Mouse (Mus musculus): ENCODE data around the gene Tarsl2.

Tarsl2 gene

DNA sequence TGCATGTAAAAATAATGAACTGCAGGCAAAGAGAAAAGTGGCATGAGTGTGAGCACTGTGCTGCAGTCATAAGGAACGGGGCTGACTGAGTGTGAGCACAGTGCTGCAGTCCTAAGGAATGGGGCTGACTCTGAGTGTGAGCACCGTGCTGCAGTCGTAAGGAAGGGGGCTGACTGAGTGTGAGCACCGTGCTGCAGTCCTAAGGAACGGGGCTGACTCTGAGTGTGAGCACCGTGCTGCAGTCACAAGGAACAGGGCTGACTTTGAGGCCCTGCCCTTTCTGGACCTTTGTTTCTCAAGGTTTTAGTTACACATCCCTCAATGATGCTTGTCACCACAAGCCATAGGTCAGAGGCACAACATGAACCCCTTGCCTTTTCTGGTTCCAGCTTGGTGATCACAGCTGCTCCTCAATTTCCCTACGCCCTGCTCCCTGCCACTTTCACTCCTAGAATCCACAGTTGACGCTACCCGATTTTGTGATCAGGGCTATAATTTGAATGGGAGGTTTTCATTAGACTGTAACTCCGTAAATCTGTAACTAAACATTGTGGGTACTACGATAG lies 18.6 kb downstream of the Tarsl2 start:
- no peak for DNase-seq

DNA sequence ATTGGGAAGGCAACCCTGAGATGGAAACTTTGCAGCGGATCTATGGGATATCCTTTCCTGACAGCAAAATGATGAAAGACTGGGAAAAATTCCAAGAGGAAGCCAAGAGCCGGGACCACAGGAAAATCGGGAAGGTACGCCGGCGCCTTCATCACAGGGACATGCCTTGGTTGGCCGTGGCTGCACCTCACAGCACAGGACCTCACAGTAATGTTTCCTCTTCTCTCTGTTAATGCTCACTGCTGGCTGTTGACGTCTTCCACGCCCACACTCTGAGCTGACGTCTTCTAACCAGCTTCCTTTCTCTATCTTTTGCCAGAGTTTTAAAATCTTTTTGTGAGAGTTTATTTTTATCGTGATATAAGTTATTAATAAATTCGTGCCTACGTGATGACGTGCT lies 19.2 kb downstream of the Tarsl2 start:
- DNase-seq, result no peak

GRCm38 (mm10) chr7:65667491-65667890 lies 22.8 kb downstream of the Tarsl2 start:
- no peak for DNase-seq

- DNase-seq, result no peak
These were observed 33.4 kb downstream of the Tarsl2 start for GRCm38 (mm10) chr7:65678050-65678449.

DNA sequence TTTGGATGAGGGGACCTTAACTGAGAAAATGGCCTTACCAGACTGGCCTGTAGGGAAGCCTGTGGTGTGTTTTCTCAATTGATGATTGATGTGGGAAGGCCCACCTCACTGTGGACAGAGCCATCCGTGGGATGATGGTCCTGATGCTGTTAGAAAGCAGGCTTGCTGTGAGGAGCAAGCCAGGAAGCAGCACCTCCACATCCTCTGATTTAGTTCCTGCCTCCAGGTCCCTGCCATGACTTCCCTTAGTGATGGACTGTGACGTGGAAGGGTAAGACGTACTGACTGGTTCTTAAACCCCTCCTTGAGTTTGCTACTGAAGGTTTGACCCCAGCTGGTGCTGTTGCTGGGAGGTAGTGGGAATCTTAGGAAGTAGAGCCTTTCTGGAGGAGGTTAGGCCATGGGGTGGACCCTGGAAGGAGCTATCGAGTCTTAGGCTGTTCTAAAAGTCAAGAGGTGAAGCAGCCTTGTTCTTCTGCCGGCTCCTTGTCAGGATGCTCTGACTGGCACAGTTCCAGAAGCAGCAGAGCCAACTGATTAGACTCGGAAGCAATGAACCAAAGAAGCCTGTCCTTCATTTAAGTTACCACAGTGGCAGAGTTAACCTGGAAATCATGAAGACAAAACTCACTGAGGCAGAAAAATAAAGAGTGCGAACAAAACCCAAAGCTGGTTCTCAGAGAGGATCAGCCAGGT lies 34.4 kb downstream of the Tarsl2 start:
- no peak for DNase-seq

GRCm38 (mm10) chr7:65681166-65681565 lies 36.5 kb downstream of the Tarsl2 start:
- no peak for DNase-seq

DNA sequence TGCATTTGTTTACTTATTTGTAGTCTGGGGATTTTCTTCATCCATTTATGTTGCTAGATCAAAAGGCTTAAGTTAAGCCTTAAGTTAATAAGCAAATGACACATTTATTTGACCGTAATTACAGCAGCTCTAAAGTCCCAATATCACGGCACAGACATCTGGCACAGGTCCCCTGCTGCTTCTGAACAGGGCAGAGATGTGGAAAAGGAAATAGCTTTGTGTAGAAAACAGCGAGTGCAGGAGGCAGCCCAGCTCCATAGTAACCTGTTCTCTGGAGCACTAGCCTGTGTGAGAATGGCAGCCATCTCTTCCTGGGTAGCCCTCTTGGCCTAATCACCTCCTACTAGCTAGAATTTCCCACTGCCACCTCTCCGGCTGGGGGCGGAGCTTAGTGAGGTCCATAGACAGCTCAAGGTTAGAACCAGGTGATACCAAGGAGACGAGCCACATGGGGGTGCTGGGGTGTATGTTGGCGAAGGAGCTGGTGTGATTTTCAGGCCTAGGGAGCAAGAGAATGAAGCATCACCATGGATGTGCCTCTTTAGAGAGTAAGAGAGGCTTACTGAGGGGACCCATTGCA lies 39.6 kb downstream of the Tarsl2 start:
- no peak for DNase-seq

- DNase-seq, result no peak
These were observed 42.0 kb downstream of the Tarsl2 start for GRCm38 (mm10) chr7:65686664-65687063.

- DNase-seq, result no peak
These were observed 46.2 kb downstream of the Tarsl2 start, which contains the start of gene Tm2d3 for GRCm38 (mm10) chr7:65690869-65691268. Gene Tm2d3, plus strand, starts transcription at chr7:65691169.

GRCm38 (mm10) chr7:65691929-65692605 lies 47.4 kb downstream of the Tarsl2 start:
- DNase-seq, result no peak

GRCm38 (mm10) chr7:65692883-65693282 lies 48.2 kb downstream of the Tarsl2 start:
- peak; percentile 28 for DNase-seq

- DNase-seq, result peak; percentile 89
These were observed 48.7 kb downstream of the Tarsl2 start for GRCm38 (mm10) chr7:65693301-65693821.

GRCm38 (mm10) chr7:65696450-65696849 lies 51.8 kb downstream of the Tarsl2 start:
- no peak for DNase-seq

- DNase-seq, result no peak
These were observed 57.4 kb downstream of the Tarsl2 start for GRCm38 (mm10) chr7:65702076-65702475.

DNA sequence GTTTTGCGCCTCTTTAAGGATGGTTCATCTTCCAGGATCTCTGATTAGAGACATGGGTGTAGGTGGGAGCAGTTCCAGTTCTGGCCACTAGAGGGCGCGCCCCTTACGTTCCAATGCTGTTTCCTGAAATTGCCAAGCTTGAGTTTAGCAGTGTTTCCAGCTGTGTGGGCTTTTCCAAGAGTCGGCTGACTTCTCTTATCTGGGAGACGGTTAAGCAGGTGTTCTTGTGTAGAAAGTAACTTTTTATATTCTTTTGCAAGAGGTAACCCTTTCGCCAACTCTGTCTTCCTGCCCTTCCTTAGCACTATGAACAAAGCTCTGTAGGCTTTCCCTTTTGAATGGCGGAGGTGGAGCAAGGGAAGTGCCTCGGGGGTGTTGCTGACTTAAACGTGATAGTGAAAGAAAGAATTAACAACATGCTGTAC lies 60.1 kb downstream of the Tarsl2 start:
- peak; percentile 92 for DNase-seq

DNA sequence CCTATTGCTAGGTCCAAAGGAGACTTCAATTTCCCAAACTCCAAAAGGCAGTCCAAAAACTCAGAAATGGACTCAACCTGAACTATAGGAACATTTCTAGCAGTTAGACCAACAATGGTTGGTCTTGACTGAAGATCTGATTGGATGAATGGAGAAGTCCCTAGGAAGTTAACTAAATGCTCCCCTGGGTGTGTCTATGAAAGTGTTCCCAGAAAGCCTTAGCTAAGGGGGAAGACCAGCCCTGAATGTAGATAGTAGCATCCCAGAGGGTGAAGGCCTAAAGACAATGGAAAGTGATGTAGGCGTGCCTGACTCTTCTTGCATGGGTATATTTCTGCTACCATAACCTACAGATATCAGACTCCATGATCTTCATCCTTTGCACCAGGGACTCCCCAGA lies 63.8 kb downstream of the Tarsl2 start:
- DNase-seq, result no peak

GRCm38 (mm10) chr7:65710301-65710700 lies 65.6 kb downstream of the Tarsl2 start:
- no peak for DNase-seq

GRCm38 (mm10) chr7:65713782-65714181 lies 69.1 kb downstream of the Tarsl2 start:
- DNase-seq, result no peak

DNA sequence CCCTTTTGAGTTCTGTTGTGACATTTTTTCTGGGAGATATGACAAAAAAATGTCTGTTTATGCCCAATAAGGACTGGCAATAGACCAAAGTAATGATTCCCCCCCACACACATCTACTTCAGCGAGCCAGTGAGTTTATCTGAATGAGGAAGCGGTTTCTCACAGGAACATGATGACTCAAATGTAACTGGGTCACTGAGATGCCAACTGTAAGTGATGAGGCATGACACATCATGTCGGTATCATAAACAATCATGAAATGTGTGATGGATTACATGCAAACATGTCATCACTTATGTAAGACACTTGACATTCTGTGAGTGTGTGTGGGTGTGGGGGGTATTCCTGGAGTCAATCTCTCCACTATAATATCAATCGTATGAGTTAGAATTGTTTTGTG lies 69.6 kb downstream of the Tarsl2 start:
- DNase-seq, result no peak

DNA sequence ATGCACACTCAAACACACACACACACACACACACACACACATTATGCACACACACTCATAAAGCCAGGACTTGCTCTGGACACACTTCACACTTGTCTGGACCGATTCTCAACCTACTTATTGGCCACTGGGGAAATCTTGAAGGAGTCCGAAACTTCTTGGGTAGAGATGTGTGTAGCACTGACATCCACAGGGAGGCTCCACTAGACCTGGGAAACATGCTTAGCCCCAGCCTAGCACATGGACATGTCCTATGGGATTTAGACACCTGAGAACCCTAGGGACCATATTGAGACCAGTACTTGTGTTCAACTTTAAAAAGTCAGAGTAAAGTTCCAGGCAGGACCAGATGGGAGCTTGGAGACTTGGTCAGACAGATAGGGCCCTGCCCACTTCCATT lies 89.3 kb downstream of the Tarsl2 start:
- DNase-seq, result no peak

DNA sequence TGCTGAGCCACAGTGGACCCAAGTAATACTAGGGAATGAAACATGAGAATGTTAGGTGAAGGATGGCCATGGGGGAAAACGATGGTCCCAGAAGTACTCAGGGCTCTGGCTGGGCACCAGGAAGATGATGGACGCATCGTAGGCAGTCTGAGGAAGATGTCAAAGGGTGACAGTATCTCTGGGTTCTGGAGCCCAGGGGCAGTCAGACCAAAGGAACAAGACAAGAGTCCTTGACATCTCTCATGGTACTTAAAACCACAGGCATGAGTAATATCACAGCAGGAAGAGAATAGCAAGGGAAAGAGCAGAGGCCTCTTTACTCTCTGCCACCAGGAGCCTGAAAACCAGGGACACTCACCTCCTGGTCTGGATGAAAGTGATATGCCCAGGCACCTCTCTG lies 90.6 kb downstream of the Tarsl2 start:
- no peak for DNase-seq

GRCm38 (mm10) chr7:65737286-65738040 lies 92.8 kb downstream of the Tarsl2 start:
- no peak for DNase-seq
